Comparison of ENCODE assay signal across 9 mouse cellular contexts in the genomic region with DNA sequence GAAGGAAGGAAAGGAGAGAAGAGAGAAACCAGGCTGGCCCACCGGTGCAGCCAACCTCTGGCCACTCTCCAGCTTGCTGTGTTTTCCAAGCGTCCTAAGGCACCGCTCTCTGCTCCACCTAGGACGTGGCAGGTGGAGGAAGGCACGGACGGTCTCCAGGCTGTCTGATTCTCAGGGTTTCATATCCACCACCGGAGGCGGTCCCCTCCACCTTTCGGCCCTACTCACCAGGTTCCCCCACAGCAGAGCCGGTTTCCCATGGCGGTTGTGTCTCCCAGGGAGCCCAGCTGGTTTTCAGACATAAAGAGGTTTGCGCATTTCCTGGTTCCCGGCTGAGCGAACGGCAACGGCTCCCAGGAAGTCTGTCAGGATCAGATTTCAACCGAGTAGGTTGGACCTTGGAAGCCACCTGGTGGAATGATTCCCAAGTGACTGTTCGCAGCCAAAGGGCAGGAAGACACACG. TPM values are rescaled to one million over a fixed set of nuclear protein-coding genes. Genes with fewer than 3 reads are reported as not detected.
DNase-seq lines count a peak whose midpoint lies in the region; ATAC-seq lines count a peak whose summit lies in the region.
"Had no signal": no experiment of that assay in that cellular context is flagged by ENCODE, and none has a peak within 500 bp of the region (broad histone marks: within the 10 kb centered on the region; RNA-seq: fewer than 3 reads in every experiment).

A gene (minus strand): TSS at position 323 of the 464 bp plus-strand sequence.

- peak within 1 kb of the TSS; percentile 81 for H3K9ac ChIP-seq in heart, embryonic 16.5 days (ENCODE audit: low read length)
- peak within 1 kb of the TSS; percentile 44 for H3K9ac ChIP-seq in midbrain, embryonic 12.5 days (replicated peaks)

- no peaks in the 10 kb centered on the region for H3K36me3 ChIP-seq in heart, embryonic 16.5 days (ENCODE audit: control insufficient read depth, insufficient read depth)
- no peaks in the 10 kb centered on the region for H3K36me3 ChIP-seq in limb, embryonic 10.5 days
- H3K36me3 ChIP-seq in midbrain, embryonic 12.5 days, result no peaks in the 10 kb centered on the region

- WGBS in heart, embryonic 16.5 days, result 4% methylated on average over 19 of the region's 19 CpGs
- 1% methylated on average over 19 of the region's 19 CpGs for WGBS in limb, embryonic 10.5 days
- 2% methylated on average over 19 of the region's 19 CpGs for whole genome bisulfite sequencing in midbrain, embryonic 12.5 days

- H3K27me3 ChIP-seq in heart, embryonic 16.5 days (ENCODE audit: control insufficient read depth, insufficient read depth, low read length), result no peaks in the 10 kb centered on the region
- peaks cover 31% of the 10 kb centered on the region for H3K27me3 ChIP-seq in limb, embryonic 10.5 days (ENCODE audit: low read depth, poor library complexity, severe bottlenecking)
- peaks cover 23% of the 10 kb centered on the region for H3K27me3 ChIP-seq in midbrain, embryonic 12.5 days
- H3K27me3 ChIP-seq: CH12.LX had no signal

- no peaks in the 10 kb centered on the region for H3K4me1 ChIP-seq in brown adipose tissue, adult 24 weeks (ENCODE audit: control insufficient read depth, insufficient read depth, insufficient read length, low read length)
- peaks cover 29% of the 10 kb centered on the region for H3K4me1 ChIP-seq in heart, embryonic 16.5 days (ENCODE audit: control insufficient read depth, insufficient read depth, low read length)
- peaks cover 10% of the 10 kb centered on the region for H3K4me1 ChIP-seq in limb, embryonic 10.5 days
- peaks cover 8% of the 10 kb centered on the region for H3K4me1 ChIP-seq in midbrain, embryonic 12.5 days

- ATAC-seq in heart, embryonic 16.5 days (replicated peaks; ENCODE audit: extremely low read depth, insufficient read depth, low FRiP score), result peak; percentile 37; the same call in 1 of the 2 replicates
- ATAC-seq in midbrain, embryonic 12.5 days (ENCODE audit: low FRiP score, low read depth), result no peak
- no peak for ATAC-seq in megakaryocyte-erythroid progenitor cell, adult 5-6 weeks (replicated peaks; ENCODE audit: low FRiP score, low TSS enrichment, poor library complexity, severe bottlenecking)

- H3K4me2 ChIP-seq in heart, embryonic 16.5 days (ENCODE audit: low read depth, low read length), result peak within 1 kb of the TSS; percentile 71
- H3K4me2 ChIP-seq in midbrain, embryonic 12.5 days (replicated peaks), result peak within 1 kb of the TSS; percentile 57

- H3K9me3 ChIP-seq in heart, embryonic 16.5 days (replicated peaks; ENCODE audit: control insufficient read depth, low read length), result no peaks in the 10 kb centered on the region
- H3K9me3 ChIP-seq in limb, embryonic 10.5 days (replicated peaks), result no peaks in the 10 kb centered on the region
- H3K9me3 ChIP-seq in midbrain, embryonic 12.5 days, result no peaks in the 10 kb centered on the region

- no peak within 1 kb of the TSS for H3K27ac ChIP-seq in brown adipose tissue, adult 24 weeks (replicated peaks; ENCODE audit: low read depth, low read length)
- H3K27ac ChIP-seq in heart, embryonic 16.5 days (ENCODE audit: low read length), result peak within 1 kb of the TSS; percentile 86
- peak within 1 kb of the TSS; percentile 64 for H3K27ac ChIP-seq in limb, embryonic 10.5 days
- no peak within 1 kb of the TSS for H3K27ac ChIP-seq in midbrain, embryonic 12.5 days (replicated peaks)

- peak within 1 kb of the TSS; percentile 52 for H3K4me3 ChIP-seq in brown adipose tissue, adult 24 weeks (ENCODE audit: insufficient read depth, low read depth, low read length)
- peak within 1 kb of the TSS; percentile 59 for H3K4me3 ChIP-seq in heart, embryonic 16.5 days (ENCODE audit: low read length)
- peak within 1 kb of the TSS; percentile 54 for H3K4me3 ChIP-seq in limb, embryonic 10.5 days
- H3K4me3 ChIP-seq in midbrain, embryonic 12.5 days, result peak within 1 kb of the TSS; percentile 33

- DNase-seq in cerebellum, postnatal 10 days, result peak; percentile 46 to 49
- DNase-seq in cerebellum, adult 9-11 months, result no peak
- DNase-seq in limb, embryonic 10.5 days (ENCODE audit: low spot score), result peak; percentile 62
- no peak for DNase-seq in gastrocnemius, postnatal 25 days

RNA-seq across cellular contexts. Expression of the gene that starts here (rescaled TPM):
- polyA plus RNA-seq in brown adipose tissue, adult 24 weeks (2012; ENCODE audit: insufficient read depth, insufficient read length, missing spikeins), result 2.7 and 5.0 TPM in 2 replicates
- 7.9 and 9.8 TPM in 2 replicates for polyA plus RNA-seq in heart, embryonic 16.5 days (2015; fragmentation: Nextera tagmentation; extraction: Ambion mirVana)
- 2.6 and 2.8 TPM in 2 replicates for polyA plus RNA-seq in limb, embryonic 10.5 days (2016; fragmentation: Nextera tagmentation; extraction: Ambion mirVana)
- 0.42 and 0.56 TPM in 2 replicates for polyA plus RNA-seq in midbrain, embryonic 12.5 days (2016; fragmentation: Nextera tagmentation; extraction: Ambion mirVana)
- not detected in 2 replicates for total RNA-seq in megakaryocyte-erythroid progenitor cell, adult 5-6 weeks (2014; fragmentation: Nextera tagmentation)
- total RNA-seq in megakaryocyte-erythroid progenitor cell, adult 5-6 weeks (2017), result not detected in 2 replicates
- total RNA-seq in gastrocnemius, postnatal 25 days (2021), result 1 to 10 TPM; 1.5 to 6.5 TPM
- total RNA-seq: CH12.LX had no signal

Comparison
In these comparisons a context has a peak if more than half of its experiments do, and no peak if none do; other contexts are left out.
1. DNase-seq: peak in cerebellum, postnatal 10 days (2 of 2) and limb, embryonic 10.5 days (single experiment); none in cerebellum, adult 9-11 months (single experiment) and gastrocnemius, postnatal 25 days (single experiment).
2. H3K27ac ChIP-seq: peak in heart, embryonic 16.5 days (single experiment) and limb, embryonic 10.5 days (single experiment); none in brown adipose tissue, adult 24 weeks (single experiment) and midbrain, embryonic 12.5 days (single experiment).
3. Peak in every context shown above with its lines, with median percentiles within 50 percentile points of each other: H3K4me3 ChIP-seq.